Mouse (Mus musculus): ENCODE results near the gene Reln.

Gene Reln
- long read RNA-seq, experiment 1, result 0 reads
- long read RNA-seq, experiment 2, partial matches to known transcripts, result 0 of 1 reads
- long read RNA-seq, experiment 2, other reads (novel, unspliced or antisense), result 1 of 1 reads

DNA sequence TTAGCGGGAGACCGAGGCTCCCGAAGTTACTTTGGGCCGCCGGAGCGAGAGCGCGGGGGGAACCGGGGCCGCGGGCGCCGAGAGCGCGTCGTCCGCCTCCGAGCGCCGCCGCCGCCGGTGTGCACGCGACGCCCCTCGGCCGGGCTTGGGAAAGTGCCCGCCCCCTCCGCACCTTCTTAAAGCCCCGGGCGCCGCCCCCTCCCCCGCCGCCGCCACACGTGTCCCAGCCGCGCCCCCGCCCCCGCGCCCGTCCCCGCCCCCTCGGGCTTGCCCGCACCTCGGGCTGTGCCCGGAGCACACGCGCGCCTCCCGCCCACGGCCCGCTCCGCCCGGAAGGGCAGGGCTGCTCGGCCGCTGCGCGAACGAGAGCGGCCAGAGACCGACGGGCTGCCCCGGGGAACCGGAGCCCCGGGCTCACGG is at the start of gene Reln:
Gene Reln (minus strand): TSS at position 147 of the 420 bp plus-strand sequence.
- intact Hi-C loops (cut with DNase I), result no loop called here

DNA sequence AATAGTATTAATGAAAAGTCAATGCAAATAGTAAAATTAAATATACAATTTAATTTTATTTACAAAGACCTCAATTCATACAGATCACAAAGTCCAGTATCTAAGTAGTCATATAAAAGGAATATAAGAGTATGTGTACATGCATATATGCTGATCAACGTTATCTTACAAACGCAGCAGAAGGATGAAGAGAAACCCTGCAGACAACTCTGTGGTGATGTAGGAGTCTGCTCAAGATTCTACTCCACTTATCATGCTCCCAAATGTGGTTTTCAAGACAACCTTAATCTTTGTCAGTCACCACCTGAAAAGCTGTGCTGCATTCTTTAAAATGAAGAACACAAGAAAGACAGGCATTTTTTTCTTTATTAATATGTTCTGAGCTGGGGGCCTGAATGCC is 44.0 kb upstream of the Reln start:
- intact Hi-C loops (cut with DNase I), result no loop called here

DNA sequence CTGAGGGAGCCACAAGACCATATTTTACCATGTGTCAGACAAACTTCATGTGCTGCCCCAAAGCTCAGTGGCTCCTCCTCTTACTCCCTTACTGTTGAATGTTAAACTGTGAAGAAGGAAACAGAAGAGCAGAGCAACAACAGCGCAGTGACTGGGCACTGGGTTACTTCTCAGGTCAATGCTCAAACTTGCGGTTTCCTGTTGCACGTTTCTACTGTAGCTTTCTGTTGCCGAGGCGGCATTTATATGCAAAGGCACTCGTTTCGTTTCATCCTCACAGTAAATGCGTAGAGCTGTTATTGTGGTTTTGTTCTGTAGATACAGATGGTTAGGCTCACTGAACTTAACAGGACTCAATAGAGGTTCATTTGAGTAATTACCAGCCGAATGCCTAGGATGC is 16.0 kb upstream of the Reln start:
- intact Hi-C loops (cut with DNase I), result no loop called here

DNA sequence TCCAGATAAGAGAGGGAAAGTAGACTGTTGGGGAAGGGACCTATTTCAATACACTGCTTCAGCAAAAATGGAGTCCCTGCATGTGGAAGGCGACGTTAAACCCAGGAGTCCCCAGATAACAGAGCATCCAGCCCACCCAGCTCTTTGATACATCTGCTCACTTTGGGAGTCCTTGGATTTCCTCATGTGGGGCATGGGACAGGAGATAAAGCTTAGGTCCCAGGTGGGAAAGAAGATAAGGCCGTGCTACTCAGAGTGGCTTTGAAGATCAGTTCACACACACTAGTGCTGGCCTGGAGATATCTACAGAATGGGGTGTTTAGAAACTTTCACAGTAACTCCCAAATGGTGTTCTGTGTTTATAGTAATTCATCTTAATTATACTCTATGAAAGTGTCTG is 3.9 kb upstream of the Reln start:
- intact Hi-C loops (cut with DNase I), result no loop called here

DNA sequence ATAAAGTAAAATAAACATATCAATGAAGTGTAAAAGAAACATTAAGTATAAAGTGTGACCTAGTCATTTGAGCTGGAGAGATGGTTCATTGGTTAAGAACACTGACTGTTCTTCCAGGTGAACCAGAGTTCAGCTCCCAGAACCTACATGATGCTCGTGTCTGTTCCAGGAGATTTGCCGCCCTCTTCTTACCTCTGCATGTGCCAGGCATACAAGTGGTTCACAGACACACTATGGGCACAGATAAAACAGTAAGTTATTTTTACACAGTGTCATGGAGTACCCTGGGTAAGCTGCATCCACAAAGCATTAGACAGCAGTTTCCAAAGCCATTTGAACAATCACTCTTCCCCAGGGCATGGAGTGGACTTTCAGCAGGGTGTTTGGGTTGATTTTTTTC is 3.2 kb upstream of the Reln start:
- intact Hi-C loops (cut with DNase I), result no loop called here

DNA sequence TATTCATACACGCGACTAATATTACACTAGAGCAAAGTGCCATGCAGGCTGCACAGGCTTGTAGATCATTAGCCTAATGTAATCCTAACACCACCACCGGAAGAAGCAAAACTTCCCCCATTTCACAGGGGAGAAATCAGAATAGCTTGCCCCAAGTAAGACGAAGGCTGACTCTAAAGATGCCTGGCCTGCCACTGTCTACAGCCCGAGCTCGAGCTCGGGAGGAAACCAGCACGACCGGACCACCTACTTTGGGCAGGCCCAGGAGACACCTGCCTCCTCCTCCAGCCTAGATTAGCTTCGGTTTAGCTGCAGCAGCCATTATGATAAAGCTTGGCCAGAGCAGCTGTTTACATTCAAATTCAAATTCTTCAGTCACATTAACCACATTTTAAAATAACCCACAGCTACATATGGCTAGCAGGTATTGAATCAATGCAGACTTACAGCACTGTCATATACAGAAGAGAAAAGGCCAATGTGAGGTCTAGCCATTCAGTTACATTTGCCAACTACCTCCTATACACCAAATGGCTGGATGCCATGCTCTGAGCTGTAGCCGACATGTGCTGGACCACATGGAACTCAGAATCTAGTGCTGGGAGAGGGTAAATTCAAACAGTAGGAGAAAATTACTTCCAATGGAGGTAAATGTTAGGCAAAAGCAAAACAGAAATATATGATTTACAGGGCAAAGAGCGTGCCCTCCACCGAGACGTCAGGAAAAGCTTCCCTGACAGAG is 1.6 kb upstream of the Reln start:
- intact Hi-C loops (cut with DNase I), result no loop called here

DNA sequence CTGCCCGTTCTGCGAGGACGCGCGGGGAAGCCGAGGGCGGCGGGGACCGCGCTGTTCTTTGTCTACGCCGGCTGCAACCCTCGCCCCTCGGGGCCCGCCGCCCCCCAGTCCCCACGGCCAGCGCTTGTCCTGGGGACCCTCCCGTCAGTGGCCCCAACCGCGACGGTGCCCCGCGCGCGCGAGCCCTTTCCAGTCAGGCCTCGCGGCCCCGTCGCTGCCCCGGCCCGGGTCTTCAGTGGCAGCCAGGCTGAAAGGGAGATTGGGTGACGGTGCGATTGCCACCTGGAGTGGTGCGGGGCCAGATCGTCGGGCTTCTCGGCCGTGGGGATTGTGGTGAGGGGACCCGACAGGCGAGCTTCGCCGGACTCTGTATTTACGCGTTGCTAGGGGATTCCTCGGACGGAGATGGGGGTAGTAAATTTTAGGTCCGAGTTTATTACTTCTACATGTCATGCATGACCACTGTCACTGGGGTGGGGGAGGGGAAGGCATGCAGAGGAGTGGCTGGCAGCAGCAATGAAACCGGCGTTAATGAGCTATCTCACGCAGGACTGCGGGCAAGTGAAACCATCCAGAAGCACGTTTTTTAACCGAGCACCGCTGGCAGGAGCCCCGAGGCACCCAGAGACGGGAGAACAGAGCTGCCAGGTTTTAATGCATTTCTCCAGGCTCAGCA is 612 bp upstream of the Reln start:
- intact Hi-C loops (cut with DNase I), result no loop called here

DNA sequence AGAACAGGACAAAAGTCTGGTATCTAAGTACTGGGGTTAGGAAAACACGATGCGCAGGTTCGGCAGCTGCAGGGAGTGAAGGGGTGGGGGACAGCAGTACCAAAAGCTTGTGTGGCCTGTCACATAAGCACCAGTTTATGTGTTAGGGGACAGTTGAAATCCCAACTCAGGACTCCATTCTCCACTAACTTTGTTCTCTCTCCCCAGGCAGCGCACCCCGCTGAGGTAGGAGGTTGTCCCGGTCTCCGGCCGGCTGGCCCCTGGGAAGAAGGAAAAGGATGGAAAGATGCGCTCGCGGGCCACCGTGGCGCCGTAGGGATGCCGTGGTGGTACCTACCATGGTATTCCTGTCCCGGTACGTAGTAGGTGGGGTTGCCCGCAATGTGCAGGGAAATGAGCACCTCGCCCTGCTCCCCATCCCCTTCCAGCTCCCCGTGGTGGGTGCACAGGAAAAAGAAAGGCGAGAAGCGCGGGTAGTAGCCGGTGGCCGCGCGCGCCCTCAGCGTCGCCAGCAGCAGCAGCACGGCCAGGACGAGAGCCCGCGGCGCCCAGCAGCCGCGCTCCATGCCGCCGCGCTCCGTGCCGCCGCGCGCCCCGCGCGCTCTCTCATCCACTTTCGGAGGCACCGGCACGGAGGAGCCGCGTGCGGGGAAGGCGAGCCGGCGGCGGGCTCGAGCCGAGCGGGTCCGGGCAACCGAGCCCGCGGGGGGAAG is 503 bp downstream of the Reln start:
- intact Hi-C loops (cut with DNase I), result no loop called here

DNA sequence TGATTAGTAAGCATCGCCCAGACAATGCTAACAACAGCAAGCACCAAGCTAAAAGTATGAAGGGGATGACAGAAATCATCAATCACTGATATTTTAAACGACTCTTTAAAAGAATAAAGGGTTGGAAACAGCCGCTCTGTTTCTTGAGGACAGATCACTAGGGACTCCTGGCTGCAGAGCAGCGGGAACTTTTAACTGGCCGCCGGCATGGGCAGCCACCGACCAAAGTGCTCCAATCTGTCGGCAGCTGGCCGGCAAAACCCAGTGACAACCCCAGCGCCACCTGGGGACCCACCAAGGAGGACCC is 1.0 kb downstream of the Reln start:
- intact Hi-C loops (cut with DNase I), result no loop called here

DNA sequence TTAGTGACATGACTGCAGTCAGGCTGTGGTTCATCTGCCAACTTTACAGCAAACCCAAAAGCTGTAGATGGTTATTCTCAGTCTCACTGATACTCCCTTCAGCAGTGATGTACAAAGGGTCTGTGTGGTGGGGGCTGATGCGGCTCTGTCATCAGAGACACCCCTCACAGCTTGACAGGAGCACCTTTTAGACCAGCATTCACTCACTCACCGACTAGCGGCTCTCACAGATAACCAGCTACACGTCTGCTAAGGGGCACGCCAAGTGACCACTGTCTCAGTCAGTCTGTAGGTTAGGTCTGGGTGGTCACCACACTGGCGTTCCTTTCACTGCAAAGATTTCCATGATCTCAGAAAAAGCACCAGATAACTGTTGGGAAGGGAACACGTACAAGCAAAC is 2.0 kb downstream of the Reln start:
- intact Hi-C loops (cut with DNase I), result no loop called here

DNA sequence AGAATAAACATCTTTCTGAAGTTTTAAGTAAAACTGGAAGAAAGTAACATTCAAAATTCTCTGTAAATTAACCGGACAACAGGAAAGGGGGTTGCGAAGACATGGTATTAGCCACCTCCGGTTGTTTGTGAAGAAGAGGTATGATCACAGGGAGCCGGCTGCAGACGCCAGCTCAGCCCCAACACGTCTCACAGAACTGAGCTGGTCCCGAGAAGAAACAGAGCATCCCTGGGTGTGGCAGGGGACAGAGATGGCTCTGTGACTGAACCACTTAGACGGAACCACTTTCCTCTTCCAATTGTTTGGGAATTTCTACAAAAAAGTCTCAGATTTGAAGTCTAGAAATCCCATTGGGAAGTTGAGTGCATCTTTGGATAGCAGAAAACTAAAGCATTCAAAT is 3.5 kb downstream of the Reln start:
- intact Hi-C loops (cut with DNase I), result no loop called here

DNA sequence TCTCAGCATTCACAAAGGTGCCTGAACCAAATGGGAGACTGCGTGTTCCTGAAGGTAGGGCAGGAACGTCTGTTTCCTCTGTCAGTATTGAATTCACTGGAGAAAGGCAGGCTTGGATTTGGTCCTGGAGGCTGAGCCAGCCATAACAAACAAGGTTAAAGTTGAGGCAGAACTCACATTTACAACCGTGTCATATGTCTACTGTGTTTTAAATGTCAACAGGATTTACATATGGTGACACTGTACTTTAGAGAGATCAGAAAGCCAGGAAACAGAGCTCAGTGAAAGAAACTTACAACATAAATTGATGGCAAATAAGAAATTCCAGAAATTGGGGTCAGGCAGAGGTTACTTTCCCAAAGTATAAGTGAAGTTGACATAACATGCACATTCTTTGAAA is 9.1 kb downstream of the Reln start:
- intact Hi-C loops (cut with DNase I), result no loop called here

DNA sequence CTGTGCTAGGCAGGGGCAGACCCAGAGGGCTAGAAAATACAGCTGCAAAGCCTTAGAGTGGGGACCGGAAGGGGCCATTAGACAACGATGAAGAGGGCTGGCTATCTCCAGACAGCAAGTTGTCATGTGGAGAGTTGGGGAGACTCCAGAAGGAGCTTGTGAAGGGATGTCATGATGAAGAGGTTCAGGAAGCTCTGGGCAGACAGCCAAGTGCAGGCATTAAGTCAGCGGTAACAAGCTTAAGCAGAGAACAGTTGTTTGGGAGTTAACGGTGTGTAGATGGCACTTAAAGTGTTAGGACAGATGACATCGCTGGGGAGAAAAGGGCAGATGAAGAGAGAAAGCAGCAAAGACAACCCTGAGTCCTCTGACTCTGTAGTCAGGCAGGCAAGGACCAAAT is 13.7 kb downstream of the Reln start:
- intact Hi-C loops (cut with DNase I), result no loop called here

DNA sequence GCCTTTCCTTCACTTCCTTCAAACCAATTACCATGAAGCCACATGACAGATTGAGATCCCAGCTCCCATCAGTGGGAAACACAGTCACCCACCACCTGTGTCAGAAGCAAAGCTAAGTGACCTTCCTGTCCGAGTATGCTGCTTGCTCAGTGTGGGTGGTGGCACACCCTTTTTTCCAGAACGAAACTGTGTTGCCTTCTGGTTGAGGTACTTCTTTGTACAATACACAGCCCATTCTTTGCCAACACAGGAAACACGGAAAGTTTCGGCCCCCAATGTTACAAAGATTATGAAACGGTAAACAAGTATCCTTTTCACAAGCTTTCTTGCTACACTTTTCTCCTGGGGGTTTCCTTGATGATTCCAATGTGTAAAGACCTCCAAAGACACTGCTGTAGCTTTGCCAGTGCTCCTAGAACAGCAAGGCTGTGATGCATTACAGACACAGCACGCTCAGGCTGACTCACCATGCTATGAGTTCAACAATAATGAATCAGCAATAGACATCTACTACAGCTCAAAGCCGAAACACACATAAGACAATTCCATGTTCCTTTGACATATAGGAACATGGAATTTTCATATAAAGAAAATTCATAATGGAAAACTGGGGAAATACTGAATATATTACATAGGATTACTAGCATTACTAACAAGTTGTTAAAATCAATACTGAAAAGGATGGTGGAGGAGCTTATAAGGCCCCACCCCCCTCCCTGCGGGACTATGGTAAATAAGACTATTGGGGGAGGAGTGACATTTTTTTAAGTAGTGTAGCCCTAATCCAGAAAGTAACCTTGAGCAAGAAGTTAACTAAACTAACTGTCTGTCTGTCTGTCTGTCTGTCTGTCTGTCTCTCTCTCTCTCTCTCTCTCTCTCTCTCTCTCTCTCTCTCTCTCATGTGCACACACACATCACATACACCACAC is 15.8 kb downstream of the Reln start:
- intact Hi-C loops (cut with DNase I), result loop anchor here (5.0 kb wide), 2 partner anchors 341 to 396 kb away; no protein-coding TSS in a partner anchor

DNA sequence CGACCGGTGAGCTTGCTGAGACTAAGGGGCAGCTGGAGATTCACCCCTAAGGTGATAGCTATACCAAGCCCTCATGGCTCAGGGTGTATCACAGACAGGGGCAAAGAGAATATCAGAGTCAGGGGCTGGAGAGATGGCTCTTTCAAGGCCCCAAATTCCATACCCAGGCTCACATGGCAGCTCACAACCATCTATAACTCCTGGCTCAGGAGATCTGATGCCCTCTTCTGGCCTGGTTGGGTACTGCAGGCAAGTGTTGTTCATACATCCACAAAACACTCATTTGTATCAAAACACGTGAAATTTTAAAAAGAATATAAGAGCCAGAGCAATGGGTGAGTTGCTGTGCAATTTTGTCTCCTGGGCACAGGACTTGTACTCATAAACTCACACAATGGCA is 17.3 kb downstream of the Reln start:
- intact Hi-C loops (cut with DNase I), result loop anchor here (5.0 kb wide), 2 partner anchors 340 to 395 kb away; no protein-coding TSS in a partner anchor

DNA sequence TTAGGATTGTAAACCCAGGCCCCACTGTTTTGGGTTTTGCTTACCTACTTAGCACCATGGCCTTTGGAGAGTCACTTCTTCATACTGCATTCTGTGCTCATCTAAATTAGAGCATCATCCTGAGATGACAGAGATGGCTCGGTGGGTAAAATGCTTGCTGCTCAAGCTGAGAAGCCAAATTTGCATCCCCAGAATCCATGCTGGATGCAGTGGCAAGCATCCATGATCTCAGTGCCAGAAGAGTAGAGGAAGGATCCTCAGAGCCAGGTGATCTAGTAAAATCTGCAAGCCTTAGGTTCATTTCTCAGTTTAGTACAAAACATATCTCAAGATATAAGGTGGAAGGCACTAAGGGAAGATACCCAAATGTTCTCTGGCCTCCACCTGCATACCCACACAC is 20.7 kb downstream of the Reln start:
- intact Hi-C loops (cut with DNase I), result no loop called here

DNA sequence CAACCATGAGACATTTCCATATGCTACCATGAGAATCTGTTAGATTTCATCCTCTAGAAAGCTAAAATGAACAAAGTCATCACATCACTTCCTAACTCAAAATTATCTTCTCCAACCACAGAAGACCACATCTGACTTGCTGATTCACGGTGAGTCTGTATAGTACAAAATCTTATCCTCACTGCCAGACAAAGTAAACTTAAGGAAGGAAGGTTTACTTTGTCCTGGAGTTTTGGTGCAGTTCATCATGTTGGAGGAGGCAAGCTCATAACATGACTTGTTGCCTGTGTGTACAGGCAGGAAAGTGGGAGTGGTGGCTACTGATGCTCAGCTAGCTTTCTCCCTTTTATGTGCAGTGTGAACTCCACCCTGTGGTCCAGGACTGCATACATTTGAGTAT is 26.7 kb downstream of the Reln start:
- intact Hi-C loops (cut with DNase I), result no loop called here

DNA sequence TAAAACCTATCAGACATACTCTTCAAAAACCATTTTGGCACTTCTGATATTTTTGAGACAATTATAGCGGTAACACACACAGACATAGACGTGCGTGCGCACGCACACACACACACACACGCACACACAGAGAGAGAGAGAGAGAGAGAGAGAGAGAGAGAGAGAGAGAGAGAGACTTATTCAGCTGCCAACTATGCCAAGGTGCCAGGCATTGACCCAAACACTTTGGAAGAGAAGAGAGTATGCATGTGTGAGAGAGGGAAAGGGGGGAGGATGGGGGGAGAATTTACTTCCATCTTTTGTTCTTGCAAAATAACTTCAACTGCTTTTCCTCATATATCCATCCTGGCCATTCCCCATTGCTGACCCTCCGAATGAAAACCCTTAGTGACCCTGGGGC is 28.0 kb downstream of the Reln start:
- intact Hi-C loops (cut with DNase I), result no loop called here

DNA sequence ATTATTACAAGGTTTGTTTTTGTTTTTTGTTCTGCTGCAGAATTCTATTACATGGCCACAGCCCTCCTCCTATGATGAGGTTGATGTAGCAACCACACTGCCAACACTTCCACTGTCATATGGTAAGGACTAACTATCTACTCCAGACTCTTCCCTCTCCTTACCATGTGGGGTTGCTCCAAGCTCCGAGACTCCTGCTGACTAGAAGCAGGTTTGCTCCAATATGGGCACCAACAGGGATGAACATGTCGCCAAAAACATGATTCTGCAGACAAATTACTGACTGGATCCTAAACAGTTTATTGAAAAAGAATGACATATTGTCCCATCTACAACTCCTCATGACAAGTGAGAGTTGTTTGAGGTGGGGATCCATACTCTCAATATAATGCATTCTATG is 28.5 kb downstream of the Reln start:
- intact Hi-C loops (cut with DNase I), result no loop called here

DNA sequence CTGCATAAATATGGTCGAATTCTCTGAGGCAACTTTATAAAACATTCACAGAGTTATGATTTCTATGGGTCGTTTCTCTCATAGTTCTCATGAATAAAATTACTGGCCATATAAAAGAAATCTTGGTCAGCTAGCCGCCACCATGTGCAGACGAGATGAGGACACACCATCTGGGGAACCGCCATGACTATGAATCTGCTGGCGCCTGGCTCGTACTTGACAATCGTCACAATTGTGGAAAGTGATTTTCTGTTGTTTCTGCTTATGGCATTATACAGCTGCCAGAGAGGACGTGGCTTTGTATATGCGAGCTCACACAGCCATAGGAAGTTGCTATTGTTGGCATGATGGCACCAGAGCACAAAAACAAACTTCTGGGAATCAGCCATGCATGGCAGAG is 31.5 kb downstream of the Reln start:
- intact Hi-C loops (cut with DNase I), result no loop called here

DNA sequence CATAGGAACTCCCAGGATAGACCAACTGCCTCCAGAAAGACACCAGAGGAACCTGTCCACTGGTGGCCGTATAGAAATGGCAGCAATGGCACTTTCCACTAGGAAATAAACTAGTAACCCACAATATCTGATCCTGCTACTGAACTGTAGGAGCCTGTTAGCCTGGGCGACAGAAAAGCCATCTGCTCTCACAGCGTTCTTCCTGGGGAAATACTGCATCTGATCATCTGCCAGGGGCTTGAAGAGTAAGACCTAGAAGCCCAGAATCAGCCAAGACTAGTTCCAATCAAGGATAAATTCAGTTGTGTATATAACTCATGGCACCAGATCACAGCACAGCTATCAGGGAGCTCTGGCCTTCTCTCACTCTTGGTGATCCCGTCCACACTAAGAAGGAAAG is 33.5 kb downstream of the Reln start:
- intact Hi-C loops (cut with DNase I), result no loop called here

All from adrenal gland (tissue).